Mouse (Mus musculus): ENCODE measurements around the gene Pla2g4b.

Gene Pla2g4b

DNA sequence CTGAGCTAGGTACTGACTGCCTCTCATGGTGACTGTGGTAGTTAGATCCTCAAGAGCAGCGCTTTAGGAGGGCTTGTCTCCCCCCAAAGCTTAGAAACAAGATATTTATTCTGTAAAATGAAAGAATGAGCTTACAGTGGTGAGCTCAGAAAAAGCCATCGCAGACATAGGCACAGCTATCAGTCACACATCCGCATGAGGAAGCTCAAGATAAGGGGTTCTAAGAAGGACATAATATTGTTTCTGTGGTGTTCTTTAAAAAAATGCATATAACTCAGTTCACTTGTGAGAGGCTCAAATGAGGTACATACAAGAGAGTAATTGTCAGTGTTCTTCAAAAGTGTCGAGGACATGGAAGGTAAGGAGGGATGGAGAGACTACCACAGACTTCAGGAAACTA, 17.3 kb upstream of the Pla2g4b start:
- DNase-seq (ENCODE audit: low spot score in 2 of 2) = no peak

DNA sequence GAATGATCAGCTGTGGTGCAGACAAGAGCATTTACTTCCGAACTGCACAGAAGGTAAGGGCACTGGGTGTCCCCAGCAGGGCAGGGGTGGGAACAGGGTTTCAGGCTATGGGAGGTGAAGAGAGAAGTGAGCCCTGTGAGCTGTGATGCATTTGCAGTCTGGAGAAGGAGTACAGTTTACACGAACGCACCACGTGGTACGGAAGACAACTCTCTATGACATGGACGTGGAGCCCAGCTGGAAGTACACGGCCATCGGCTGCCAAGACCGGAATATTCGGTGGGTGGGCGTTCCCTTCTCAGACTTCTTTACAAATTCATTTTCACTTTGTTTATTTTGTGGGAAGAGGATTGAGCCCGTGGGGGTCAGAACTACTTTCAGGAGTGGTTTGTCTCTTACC, 15.6 kb upstream of the Pla2g4b start:
- DNase-seq (ENCODE audit: low spot score in 2 of 2) = no peak

DNA sequence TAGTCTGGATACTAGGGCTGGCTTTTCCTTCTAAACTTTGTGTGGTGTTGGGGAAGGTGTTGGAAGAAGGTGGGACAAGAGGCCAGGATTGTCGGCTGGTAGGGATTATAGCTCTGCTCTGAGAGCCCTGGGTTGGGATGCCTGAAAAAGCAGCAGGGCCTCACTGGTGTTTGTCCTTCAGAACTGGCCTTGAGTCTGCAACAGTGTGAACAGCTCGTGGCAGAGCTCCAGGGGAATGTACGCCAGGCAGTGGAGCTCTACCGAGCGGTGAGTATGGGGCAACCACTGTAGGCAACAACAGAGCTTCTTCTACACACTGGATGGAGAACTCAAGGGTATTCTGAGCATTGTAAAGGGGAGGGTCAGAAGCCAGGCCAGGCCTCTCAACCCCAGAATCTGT, 8.9 kb upstream of the Pla2g4b start:
- no peak for DNase-seq (ENCODE audit: low spot score in 2 of 2)

DNA sequence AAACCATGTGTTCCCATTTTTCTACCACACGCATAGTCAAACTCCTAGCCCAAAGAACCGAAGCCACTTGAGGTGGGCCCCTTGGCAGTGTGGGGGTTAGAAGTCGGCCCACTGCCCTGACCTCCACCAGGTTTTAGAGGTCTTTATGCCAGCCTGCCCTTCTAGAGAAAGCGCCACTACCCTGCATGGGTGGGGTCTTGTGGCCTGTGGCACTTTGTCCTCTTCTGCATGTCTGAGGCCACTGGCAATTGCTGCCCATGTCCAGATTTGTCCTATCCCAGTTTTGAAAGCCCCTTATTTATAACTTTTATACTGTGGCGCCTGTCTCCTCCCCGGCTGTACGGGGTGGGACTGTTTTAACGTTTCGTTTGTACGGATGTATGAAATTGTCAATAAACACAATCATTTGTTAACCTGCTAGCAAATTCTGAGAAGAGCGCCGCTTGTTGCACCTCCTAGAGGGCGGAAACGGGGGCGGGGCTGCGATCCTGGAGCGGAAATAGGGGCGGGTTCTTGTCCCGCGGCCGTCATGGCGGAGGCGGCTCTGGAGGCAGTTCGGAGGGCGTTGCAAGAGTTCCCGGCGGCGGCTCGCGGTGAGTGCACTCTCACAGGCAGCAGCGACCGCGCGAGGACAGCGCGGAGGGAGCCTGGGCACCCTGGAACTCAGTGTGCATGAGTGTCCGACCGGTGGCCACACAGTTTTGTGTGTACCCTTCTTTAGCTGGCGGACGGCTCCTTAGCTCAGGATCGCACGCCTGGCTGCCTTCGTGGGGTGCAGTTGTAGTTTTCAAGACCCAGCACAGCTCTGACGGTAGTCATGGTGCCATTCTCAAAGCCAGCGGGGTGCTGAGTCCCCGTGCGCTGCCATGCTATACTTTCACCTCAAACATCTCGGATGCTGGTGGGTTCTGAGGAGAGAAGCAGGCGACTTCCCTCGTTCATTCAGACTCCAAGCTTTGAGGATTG, 6.0 kb upstream of the Pla2g4b start, which contains the start of the genes Jmjd7 and Gm28042:
Gene Jmjd7, plus strand, starts transcription at position 500 of the 966 bp plus-strand sequence.
Gene Gm28042, plus strand, starts transcription at position 510 of the 966 bp plus-strand sequence.
- peak; percentile 93 to 97 for DNase-seq (ENCODE audit: low spot score in 2 of 2)

DNA sequence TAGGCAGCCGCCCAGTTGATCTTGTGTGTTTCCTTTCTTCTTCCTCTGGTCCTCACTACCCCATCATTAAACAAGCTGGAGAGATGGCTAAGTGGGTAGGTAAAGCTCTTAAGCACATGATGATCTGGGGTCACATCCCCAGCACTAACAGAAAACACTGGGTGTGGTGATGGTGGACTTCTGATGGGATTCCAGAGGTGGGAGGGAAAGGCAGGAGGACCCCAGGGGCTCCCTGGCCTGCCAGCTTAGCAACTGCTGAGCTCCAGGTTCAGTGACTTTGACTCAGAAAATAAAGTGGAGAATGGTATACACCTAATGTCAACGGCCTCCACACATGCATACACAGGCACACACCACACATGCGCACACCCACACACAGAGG, 5.3 kb upstream of the Pla2g4b start:
- DNase-seq (ENCODE audit: low spot score in 2 of 2) = no peak

DNA sequence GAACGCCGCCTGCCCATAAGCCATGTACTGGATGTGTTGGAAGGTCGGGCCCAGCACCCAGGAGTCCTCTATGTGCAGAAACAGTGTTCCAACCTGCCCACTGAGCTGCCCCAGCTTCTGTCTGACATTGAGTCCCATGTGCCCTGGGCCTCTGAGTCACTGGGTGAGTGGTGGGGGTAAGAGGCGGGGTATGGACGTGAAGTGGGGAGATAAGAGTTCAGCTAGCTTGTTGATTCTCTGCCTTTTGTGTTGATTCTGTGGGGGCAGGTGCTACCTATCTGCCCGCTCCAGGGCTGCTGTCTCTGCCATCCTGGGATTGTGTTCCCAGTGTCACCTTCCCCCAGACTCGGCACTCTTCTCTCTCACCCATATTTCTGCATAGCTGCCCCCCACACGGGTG, 2.8 kb upstream of the Pla2g4b start:
- DNase-seq (ENCODE audit: low spot score in 2 of 2) = no peak

DNA sequence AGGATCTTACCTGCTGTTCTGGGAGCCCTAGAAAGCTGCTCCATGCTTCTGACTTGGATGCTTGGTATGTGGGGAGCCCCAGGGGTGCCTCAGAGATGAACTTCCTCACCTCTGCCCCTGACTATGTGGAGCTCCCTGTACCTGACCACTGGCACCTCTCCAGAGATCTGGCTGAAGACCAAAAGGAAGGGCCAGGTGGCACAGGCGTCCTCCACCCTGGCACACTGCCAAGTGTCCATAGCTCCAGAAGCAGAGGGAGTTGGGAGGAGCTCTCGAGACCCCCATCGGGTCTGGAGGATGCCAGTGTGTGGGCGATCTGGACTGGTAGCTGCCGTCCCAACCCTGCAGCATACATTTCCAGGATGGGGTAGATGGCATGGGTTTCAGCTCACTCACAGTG, 509 bp downstream of the Pla2g4b start:
- DNase-seq (ENCODE audit: low spot score in 2 of 2) = no peak

DNA sequence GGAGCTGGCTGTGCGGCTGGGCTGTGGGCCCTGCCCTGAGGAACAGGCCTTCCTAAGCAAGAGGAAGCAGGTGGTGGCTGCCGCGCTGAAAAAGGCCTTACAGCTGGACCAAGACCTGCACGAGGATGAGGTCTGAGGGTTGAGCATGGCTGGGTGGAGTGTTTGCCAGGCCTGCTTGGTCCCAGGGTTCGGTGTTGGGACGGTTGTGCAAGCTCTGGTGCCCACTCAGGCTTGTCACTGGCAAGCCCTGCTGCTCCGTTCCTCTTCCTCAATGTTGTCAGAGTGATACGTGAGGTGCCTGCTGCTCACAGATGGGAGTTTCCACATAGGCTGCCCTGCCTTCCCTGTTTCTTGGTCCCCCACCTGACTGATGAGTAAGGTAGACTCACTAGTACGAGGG, 4.5 kb downstream of the Pla2g4b start:
- DNase-seq (ENCODE audit: low spot score in 2 of 2) = no peak

DNA sequence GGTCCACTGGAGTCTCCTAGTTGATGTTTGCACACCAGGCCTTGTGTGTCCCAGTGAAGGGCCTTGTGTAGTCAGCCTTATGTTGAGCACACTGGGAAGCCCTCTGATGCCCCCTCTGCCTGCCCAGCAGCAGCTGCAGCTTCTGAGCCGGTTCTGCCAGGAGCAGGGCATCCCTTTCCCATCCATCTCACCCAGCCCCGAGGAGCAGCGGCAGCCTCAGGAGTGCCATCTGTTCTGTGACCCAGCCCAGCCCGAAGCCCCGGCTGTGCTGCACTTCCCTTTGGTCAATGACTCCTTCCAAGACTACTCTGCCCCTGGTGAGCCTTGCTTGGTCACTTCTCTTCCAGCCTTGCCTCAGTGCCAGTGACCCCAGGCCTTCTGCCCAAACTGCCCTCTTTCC, 7.8 kb downstream of the Pla2g4b start:
- DNase-seq (ENCODE audit: low spot score in 2 of 2) = no peak

DNA sequence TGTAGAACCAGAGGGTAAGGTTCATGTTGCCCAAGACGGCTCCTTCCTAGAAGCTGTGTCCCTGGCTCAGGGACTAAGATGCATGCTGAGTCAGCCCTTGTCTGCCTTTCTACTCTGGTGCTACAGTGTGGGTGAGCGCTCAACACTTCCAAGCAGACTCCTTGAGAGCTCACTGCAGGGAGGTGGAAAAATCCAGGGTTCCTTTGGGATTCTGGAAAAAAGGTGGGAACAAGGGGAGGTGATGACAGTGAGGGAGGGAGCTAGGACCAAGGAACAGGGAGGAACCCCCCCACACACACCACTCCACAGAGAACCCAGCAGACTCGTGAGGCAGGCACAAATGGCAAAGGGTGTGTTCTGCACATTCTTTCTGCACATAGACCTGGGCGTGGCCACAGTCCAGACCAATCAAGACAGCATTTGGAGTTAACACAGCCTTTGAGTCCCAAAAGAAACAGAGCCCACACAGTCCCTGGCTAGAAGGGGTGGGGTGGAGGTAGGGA, 10.9 kb downstream of the Pla2g4b start:
- no peak for DNase-seq (ENCODE audit: low spot score in 2 of 2)

DNA sequence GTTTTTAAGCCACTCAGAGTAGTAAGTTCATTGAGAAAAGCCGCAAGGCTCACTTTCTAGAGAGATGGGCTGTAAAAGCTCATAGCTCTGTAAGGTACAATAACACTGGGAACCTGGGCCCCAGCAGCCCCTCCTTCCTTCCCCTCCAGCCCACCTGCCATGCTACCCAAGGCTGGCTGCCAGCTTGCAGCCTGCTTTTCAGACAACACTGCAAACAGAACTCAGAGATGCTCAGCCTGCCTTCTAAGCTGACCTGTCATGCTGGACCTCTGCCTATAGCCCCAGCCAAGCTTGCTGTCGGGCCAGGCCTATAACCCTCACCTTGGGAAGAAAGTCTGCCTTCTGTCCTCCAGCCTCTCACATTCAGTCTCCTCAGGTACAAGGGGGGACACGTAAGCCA, 11.5 kb downstream of the Pla2g4b start:
- no peak for DNase-seq (ENCODE audit: low spot score in 2 of 2)

DNA sequence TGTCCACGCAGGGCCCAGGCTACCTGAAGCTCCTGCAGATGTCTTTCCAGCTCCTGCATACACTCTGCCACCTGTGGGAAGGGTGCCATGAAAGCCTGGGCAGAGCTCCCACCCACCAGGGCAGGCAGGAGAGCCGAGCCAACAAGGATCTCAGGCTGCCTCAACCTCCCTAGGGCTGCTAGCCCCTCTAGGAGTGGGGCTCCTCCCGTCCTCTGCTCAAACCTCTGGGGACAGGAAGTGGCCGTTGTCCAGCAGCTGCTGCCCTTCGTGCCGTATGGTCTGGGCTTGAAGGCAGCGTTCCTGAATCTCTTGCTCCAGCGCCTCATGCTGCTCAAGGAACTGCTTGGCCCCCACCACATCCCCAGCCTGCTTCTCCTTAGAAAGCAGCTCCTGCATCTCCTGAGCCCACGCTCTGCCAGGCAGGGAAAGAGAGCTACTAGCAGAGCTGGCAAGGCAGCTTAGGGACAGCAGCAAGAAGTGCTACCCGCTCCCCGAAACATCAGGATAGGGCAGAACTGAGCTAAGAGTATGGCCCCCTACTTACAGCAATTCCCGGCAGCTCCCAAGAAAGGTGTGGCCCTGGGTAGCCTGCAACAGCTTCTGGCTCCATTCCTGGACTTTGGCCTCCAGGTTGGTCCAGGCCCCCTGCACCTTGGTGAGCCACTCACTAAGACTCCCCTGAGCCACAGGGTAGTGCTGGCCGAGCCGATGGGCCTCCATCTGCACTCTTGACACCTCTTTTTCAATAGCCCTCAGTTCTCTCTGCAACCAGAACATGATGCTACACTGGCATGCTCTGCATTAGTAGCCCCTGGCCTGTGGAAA, 13.5 kb downstream of the Pla2g4b start:
- no peak for DNase-seq (ENCODE audit: low spot score in 2 of 2)

DNA sequence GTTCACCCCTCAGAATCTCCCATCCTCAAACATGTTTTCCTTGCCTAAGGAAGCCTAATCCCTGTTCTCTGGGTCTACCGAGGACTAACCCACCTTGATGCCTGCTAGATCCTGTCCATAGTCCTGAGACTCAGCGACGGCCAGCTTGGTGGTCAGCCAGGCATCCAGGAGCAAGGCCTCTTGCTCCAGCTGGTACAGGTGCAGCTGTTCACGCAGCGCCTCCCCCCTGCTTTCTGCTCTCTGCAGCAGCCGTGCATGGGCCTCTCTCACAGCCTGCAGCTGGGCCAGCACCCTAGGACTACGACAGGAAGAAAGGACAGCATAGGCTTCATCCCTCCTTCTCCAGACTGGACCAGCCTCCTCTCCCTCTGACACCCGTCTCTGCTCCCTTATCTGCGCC, 15.0 kb downstream of the Pla2g4b start:
- DNase-seq (ENCODE audit: low spot score in 2 of 2) = no peak

DNA sequence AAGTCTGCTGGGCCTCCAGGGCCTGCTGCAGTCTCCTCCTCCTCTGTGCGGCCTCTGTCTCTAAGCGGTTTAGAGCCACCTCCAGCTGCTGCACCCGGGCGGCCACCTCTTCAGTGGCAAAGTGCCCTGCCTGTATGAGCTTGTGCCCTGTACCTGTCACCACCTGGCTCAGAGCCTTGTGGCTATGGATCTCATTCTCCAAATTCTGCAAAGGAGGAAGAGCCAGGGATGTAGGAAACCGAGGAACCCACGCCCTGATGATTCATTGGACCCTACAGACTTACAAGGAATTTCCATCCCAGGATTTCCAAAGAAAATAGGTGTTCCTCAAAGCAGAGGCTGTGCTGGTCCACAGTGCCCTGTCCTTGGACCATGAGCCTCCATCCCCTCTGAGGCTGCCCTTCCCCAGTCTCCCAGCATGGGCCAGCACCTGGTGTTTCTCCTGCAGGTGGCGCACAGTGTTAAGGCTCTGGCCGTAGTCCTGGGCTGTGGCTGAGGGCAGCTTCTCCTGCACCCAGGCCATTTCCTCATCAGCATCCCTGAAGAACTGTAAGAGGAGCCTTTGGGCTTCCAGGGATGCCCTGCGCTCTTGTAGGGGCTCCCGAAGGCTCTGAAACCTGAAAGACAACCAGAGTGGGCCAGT, 16.5 kb downstream of the Pla2g4b start:
- DNase-seq (ENCODE audit: low spot score in 2 of 2) = no peak

DNA sequence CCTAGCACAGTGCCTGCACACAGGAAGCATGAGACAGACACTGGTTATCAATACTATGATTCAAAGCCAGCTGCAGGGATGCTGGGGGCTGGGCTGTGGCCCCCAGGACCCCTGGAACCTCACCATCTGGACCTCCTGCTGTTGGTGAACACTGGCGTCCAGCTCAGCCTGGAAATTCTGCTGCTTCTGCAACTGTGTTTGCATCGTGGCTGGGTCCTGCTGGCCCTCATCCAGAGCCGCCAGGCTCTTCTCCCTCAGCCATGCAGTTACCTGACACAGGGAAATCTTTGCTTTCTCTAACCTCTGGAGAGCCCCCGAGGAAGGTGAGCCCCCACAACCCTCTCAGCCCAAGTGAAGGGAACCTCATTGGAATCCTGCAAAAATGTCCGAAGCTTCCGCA, 18.2 kb downstream of the Pla2g4b start:
- DNase-seq (ENCODE audit: low spot score in 2 of 2) = no peak

DNA sequence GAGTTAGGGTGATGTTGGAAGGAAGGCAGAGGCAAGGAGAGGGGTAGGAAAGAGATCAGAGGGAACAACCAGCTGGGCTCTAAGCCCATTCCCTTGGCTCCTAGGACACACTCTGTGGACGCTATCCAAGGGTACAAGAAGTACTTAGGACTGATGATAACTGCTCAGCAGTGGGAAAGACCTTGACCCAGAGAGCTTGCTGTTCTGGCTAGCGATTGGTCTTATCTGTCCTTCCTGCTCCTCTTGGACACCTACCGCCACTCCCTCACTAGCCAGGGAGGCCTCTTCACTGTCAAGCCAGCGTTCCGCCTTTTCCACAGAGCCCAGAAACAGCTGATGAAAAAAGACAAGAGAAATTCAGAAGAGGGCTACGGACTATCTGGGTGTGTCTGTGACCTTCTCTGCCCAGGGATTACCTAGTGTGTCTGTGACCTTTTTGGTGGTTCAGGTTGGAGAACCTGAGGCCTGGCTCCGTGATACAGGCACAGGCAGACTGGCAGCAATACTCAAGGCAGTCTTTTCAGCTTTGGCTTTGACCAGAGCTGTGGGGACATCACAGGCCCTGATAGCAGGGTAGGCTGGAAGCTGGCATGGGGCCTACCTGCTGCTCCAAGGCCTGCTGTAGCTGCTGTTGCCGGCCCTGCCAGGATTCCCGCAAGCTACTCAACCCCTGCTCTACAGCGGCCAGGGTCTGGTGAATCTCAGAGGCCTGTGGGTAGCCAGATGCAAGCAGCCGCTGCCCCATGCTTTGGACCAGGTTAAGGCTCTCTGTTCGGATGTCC, 21.7 kb downstream of the Pla2g4b start:
- DNase-seq (ENCODE audit: low spot score in 2 of 2) = no peak

DNA sequence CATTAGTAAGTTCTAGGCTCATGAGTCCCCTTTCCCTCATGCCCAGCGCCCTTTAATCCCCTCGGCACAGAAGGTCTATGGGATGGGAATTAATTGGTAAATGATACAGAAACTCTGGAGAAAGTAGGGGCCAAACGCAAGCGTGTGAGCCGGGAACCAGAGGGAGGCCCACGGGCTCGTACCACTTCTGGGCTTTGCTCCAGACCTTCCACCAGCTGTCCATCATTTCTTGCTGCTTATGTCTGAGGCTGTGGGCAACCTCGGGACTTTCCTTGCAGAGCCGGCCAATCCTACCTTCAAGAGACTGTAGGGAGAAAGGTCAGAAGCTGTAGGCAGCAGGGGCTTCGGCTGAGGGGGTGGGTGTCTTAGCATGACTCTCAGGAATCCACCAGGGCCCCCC, 22.7 kb downstream of the Pla2g4b start:
- no peak for DNase-seq (ENCODE audit: low spot score in 2 of 2)

DNA sequence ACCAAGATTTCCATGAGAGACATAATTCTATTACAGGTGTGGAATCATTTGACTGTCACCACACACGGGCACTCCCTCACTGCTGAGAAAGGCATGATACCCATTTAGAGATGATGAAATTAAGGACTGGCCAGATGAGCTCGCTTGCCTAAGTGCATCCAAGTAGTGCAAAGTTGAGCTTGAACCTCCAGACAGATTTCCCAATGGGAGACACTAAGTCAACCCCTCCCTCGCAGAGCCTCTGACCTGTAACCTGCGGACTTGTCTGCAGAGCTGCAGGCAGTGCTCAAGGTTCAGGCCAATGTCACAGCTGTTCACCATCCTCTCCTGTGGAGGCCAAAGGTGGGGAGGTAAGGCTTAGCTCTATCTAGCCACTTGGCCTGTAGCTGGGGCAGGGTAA, 25.6 kb downstream of the Pla2g4b start:
- no peak for DNase-seq (ENCODE audit: low spot score in 2 of 2)

DNA sequence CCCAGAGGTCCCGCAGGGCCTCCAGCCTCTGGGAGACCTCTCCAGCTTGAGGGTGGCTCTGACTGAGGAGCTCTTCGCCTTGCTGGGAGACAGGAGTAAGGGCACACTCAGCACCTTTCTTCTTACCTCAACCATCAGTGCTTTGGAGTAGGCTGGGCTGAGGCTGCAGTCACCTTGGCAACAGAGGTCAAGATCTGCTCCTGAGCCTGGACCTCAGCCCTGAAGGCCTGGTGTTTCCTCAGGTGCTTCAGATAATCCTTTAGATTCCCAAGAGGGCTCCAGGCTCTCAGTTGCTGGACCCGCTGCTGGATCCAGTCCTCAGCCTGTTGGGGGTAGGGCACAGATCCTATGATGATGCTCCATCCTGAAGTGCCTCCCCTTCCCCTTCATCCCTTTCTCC, 26.2 kb downstream of the Pla2g4b start:
- DNase-seq (ENCODE audit: low spot score in 2 of 2) = no peak

DNA sequence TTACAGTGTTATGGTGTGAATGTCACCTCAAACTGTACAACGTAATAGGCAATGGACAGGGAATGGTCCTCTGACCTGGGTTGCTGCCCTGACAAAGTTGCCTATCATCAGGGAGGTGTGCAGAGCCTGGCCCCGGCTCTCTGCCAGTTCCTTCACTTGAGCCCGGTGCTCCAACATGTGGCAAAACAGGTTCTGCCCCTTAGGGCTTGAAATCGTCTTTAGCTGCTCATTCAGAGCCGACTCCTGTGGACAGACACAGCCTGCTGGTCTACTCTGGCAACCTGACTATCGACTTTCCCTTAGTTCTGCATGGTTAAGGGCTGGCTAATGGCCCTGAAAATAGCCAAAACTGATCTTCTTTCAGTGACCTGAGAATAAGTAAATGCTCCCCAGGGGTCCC, 27.0 kb downstream of the Pla2g4b start:
- no peak for DNase-seq (ENCODE audit: low spot score in 2 of 2)

DNA sequence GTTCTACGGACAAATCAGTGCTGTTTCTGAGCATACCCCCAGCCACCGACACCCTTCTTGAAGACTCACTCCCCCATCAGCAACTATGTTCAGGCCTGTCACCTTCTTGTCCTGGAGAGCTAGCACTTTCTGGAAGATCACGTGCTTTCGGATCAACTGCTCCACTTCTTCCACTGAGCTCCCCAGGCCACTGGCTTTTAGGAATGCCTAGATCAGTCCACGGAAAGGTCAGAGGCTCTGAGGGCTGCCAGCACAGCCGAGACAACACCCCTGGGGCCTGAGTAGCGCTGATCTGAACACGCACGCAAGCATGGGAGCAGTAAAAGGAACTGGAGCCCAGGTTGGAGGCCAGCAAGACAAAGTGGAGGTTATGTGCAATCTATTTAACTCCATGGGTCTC, 27.4 kb downstream of the Pla2g4b start:
- DNase-seq (ENCODE audit: low spot score in 2 of 2) = no peak

All from spleen, postnatal 4 days (tissue).